ENCODE assay signal across 8 mouse cellular contexts in the genomic region with DNA sequence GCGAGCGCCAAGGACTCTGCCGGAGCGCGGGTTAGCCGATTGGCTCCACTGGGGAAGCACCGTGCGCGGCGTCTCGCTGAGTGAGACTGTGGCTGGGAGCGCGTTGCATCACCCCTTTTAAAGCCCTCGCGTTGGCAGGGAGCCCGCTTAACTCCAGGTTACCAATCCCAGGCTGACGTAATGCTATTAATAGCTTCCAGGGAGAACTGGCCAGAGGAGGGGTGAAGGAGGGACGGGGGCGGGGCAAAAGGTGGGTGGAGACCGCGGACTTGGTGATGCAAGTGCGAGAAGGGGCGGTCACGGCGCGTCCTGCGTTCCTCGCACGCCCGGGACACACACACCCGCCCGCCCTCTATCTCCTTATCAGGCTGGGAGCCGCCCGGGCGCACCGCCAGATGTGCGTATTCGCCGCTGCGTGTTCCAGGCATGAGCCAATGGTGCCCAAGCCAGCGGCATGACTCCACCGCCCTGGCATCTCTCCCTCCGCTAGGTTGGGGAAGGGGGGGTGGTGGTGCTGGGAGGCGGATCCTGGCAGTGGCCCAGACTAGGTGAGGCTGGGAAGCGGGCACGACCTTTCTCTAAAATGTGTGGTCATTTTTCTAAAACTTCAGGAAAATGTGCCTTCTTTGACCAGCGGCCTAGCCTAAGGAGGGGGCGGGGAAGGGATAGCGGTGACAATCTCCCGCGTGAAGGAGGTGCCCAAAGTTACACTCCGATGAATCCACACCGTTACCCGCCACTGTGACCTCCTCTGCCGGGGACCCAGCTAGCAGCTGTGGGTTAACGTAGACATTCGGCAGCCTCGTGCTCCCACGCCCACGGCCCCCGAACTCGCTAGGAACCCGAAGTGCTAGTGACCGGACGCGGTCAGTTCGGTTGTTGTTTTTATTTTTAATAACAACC. TPM values are rescaled to one million over a fixed set of nuclear protein-coding genes. Genes with fewer than 3 reads are reported as not detected.
DNase-seq lines count a peak whose midpoint lies in the region; ATAC-seq lines count a peak whose summit lies in the region.

No protein-coding gene starts in this region.

- peaks cover 29% of the 10 kb centered on the region for H3K4me1 ChIP-seq in hindbrain, embryonic 14.5 days (replicated peaks; ENCODE audit: control insufficient read depth, insufficient read depth, low read length)

- H3K9ac ChIP-seq in hindbrain, embryonic 14.5 days: peak overlapping the region; percentile 46

- H3K9me3 ChIP-seq in hindbrain, embryonic 14.5 days (ENCODE audit: control insufficient read depth, low read length): no peaks in the 10 kb centered on the region

- ATAC-seq in hindbrain, embryonic 14.5 days (ENCODE audit: low FRiP score): peak; percentile 84

- peak; percentile 97 for DNase-seq in ZHBTc4 (ENCODE audit: low read depth, low spot score)
- DNase-seq in cerebellum, postnatal 4 days (ENCODE audit: low spot score in 2 of 2): peak; percentile 47 to 74
- peak; percentile 80 to 81 for DNase-seq in frontal cortex, postnatal 36 days (ENCODE audit: low spot score in 2 of 2)
- peak; percentile 82 for DNase-seq in hindbrain, embryonic 14.5 days (ENCODE audit: low spot score)
- DNase-seq in layer of hippocampus, postnatal 36 days: peak; percentile 80
- DNase-seq in lung, postnatal 25 days (ENCODE audit: low spot score): peak; percentile 99
- DNase-seq in retina, adult 2 months (ENCODE audit: low read depth, low spot score): peak; percentile 97
- peak; percentile 38 for DNase-seq in thymus, postnatal 25 days

- peak overlapping the region; percentile 48 for H3K4me3 ChIP-seq in hindbrain, embryonic 14.5 days (replicated peaks; ENCODE audit: low read length)

- under 1% methylated on average over 59 of the region's 67 CpGs for WGBS in hindbrain, embryonic 14.5 days

- no peak overlapping the region for H3K27ac ChIP-seq in hindbrain, embryonic 14.5 days

- H3K36me3 ChIP-seq in hindbrain, embryonic 14.5 days (replicated peaks; ENCODE audit: control insufficient read depth, insufficient read depth): no peaks in the 10 kb centered on the region

- peaks cover 92% of the 10 kb centered on the region for H3K27me3 ChIP-seq in hindbrain, embryonic 14.5 days (ENCODE audit: control insufficient read depth, insufficient read depth, low read length)

- H3K4me2 ChIP-seq in hindbrain, embryonic 14.5 days (replicated peaks): peak overlapping the region; percentile 87

RNA-seq across cellular contexts. Expression of a gene that starts 18.8 kb away (rescaled TPM):
- not detected in 2 replicates for polyA plus RNA-seq in hindbrain, embryonic 14.5 days (2014; fragmentation: Nextera tagmentation; extraction: Ambion mirVana)
- total RNA-seq in layer of hippocampus, postnatal 36 days (2021): not detected

RNA-seq across cellular contexts. Expression of a gene that starts 34.4 kb away (rescaled TPM):
- 1.4 and 1.8 TPM in 2 replicates for polyA plus RNA-seq in hindbrain, embryonic 14.5 days (2014; fragmentation: Nextera tagmentation; extraction: Ambion mirVana)
- total RNA-seq in layer of hippocampus, postnatal 36 days (2021): 1 to 10 TPM; 1.2 to 1.4 TPM

Comparison
In these comparisons a context has a peak if more than half of its experiments do, and no peak if none do; other contexts are left out.
1. DNase-seq: peak in every context shown above with its lines; median percentile 99 in lung, postnatal 25 days; 97 in ZHBTc4; 97 in retina, adult 2 months; 82 in hindbrain, embryonic 14.5 days; 80 in frontal cortex, postnatal 36 days; 80 in layer of hippocampus, postnatal 36 days; 60 in cerebellum, postnatal 4 days; 38 in thymus, postnatal 25 days.